Mouse (Mus musculus): ENCODE data around the gene Helz. TPM values are rescaled to one million over a fixed set of nuclear protein-coding genes. Genes with fewer than 3 reads are reported as not detected.
"Not testable (repeated sequence)": the region's sequence is repeated elsewhere in the genome, so short reads cannot be mapped to it uniquely, and the experiment has no call there.

Helz gene
- polyA plus RNA-seq, 1 experiment from 2014 or later, result 19.1 TPM

- Histone ChIP-seq H3K27me3 (no peaks in the 10 kb centered on the region), H3K4me2 (no peak overlapping the region), H3K4me3 (replicated peaks) (no peak overlapping the region), H3K9me3 (no peaks in the 10 kb centered on the region), H3K4me1 (replicated peaks) (no peaks in the 10 kb centered on the region), H3K9ac (replicated peaks) (no peak overlapping the region), H3K27ac (no peak overlapping the region), H3K36me3 (peaks cover 55% of the 10 kb centered on the region)
- 97% methylated on average over 5 of the region's 5 CpGs for WGBS
- ATAC-seq (ENCODE audit: insufficient number of reproducible peaks, insufficient read depth, low FRiP score, low TSS enrichment, low read depth), result no peak
Measured at GRCm38 (mm10) chr11:107559874-107560273, 12.1 kb downstream of the Helz start.

GRCm38 (mm10) chr11:107567431-107567830 lies 19.7 kb downstream of the Helz start:
- WGBS, result 92% methylated on average over 3 of the region's 3 CpGs
- no peak for ATAC-seq (ENCODE audit: insufficient number of reproducible peaks, insufficient read depth, low FRiP score, low TSS enrichment, low read depth)
- no peak overlapping the region for H3K4me2 ChIP-seq
- H3K27me3 ChIP-seq, result no peaks in the 10 kb centered on the region
- no peak overlapping the region for H3K9ac ChIP-seq (replicated peaks)
- H3K36me3 ChIP-seq, result peaks cover 56% of the 10 kb centered on the region
- H3K27ac ChIP-seq, result no peak overlapping the region
- no peaks in the 10 kb centered on the region for H3K9me3 ChIP-seq
- H3K4me3 ChIP-seq (replicated peaks), result no peak overlapping the region
- H3K4me1 ChIP-seq (replicated peaks), result no peaks in the 10 kb centered on the region

- H3K9ac ChIP-seq (replicated peaks), result no peak overlapping the region
- ATAC-seq (ENCODE audit: insufficient number of reproducible peaks, insufficient read depth, low FRiP score, low TSS enrichment, low read depth), result no peak
- H3K27ac ChIP-seq, result no peak overlapping the region
- H3K36me3 ChIP-seq, result peaks cover 59% of the 10 kb centered on the region
- H3K27me3 ChIP-seq, result no peaks in the 10 kb centered on the region
- WGBS, result 91% methylated on average over 6 of the region's 6 CpGs
- no peaks in the 10 kb centered on the region for H3K4me1 ChIP-seq (replicated peaks)
- no peaks in the 10 kb centered on the region for H3K9me3 ChIP-seq
- H3K4me3 ChIP-seq (replicated peaks), result no peak overlapping the region
- no peak overlapping the region for H3K4me2 ChIP-seq
Measured at GRCm38 (mm10) chr11:107568466-107568995, 20.8 kb downstream of the Helz start.

GRCm38 (mm10) chr11:107570891-107571290 lies 23.2 kb downstream of the Helz start:
- H3K27ac ChIP-seq; H3K9ac ChIP-seq (replicated peaks); H3K27me3 ChIP-seq; ATAC-seq (ENCODE audit: insufficient number of reproducible peaks, insufficient read depth, low FRiP score, low TSS enrichment, low read depth); H3K4me1 ChIP-seq (replicated peaks); H3K4me3 ChIP-seq (replicated peaks); H3K4me2 ChIP-seq; H3K9me3 ChIP-seq: not testable (repeated sequence)
- WGBS, result 79% methylated on average over 8 of the region's 8 CpGs
- H3K36me3 ChIP-seq, result peaks cover 69% of the 10 kb centered on the region

GRCm38 (mm10) chr11:107571318-107571717 lies 23.6 kb downstream of the Helz start:
- Histone ChIP-seq H3K4me3 (replicated peaks) (no peak overlapping the region), H3K27me3 (no peaks in the 10 kb centered on the region), H3K4me2 (no peak overlapping the region), H3K9me3 (no peaks in the 10 kb centered on the region), H3K27ac (no peak overlapping the region), H3K36me3 (peaks cover 69% of the 10 kb centered on the region), H3K4me1 (replicated peaks) (0 out of 2 replicates have a peak, but pooled peaks cover 3% of the 10 kb centered on the region), H3K9ac (replicated peaks) (no peak overlapping the region)
- 94% methylated on average over 2 of the region's 2 CpGs for WGBS
- no peak for ATAC-seq (ENCODE audit: insufficient number of reproducible peaks, insufficient read depth, low FRiP score, low TSS enrichment, low read depth)

GRCm38 (mm10) chr11:107572551-107572950 lies 24.8 kb downstream of the Helz start:
- H3K36me3 ChIP-seq, result peaks cover 69% of the 10 kb centered on the region

GRCm38 (mm10) chr11:107573061-107573692 lies 25.4 kb downstream of the Helz start:
- H3K4me2 ChIP-seq, result no peak overlapping the region
- H3K9ac ChIP-seq (replicated peaks), result no peak overlapping the region
- ATAC-seq (ENCODE audit: insufficient number of reproducible peaks, insufficient read depth, low FRiP score, low TSS enrichment, low read depth), result no peak
- H3K9me3 ChIP-seq, result no peaks in the 10 kb centered on the region
- 0 out of 2 replicates have a peak, but pooled peaks cover 3% of the 10 kb centered on the region for H3K4me1 ChIP-seq (replicated peaks)
- H3K27me3 ChIP-seq, result no peaks in the 10 kb centered on the region
- H3K36me3 ChIP-seq, result peaks cover 68% of the 10 kb centered on the region
- no peak overlapping the region for H3K27ac ChIP-seq
- H3K4me3 ChIP-seq (replicated peaks), result no peak overlapping the region
- 46% methylated on average over 11 of the region's 11 CpGs for WGBS

More at GRCm38 (mm10) chr11:107572551-107572950, 24.8 kb downstream of the Helz start:
- Histone ChIP-seq H3K4me3 (replicated peaks) (no peak overlapping the region), H3K27me3 (no peaks in the 10 kb centered on the region), H3K4me2 (no peak overlapping the region), H3K9me3 (no peaks in the 10 kb centered on the region), H3K27ac (no peak overlapping the region), H3K9ac (replicated peaks) (no peak overlapping the region), H3K4me1 (replicated peaks) (0 out of 2 replicates have a peak, but pooled peaks cover 3% of the 10 kb centered on the region)
- no peak for ATAC-seq (ENCODE audit: insufficient number of reproducible peaks, insufficient read depth, low FRiP score, low TSS enrichment, low read depth)
- 82% methylated on average over 3 of the region's 3 CpGs for WGBS

- Histone ChIP-seq H3K9me3 (no peaks in the 10 kb centered on the region), H3K4me2 (no peak overlapping the region), H3K9ac (replicated peaks) (no peak overlapping the region), H3K36me3 (peaks cover 68% of the 10 kb centered on the region), H3K4me3 (replicated peaks) (no peak overlapping the region), H3K27ac (no peak overlapping the region), H3K27me3 (no peaks in the 10 kb centered on the region), H3K4me1 (replicated peaks) (0 out of 2 replicates have a peak, but pooled peaks cover 3% of the 10 kb centered on the region)
- no peak for ATAC-seq (ENCODE audit: insufficient number of reproducible peaks, insufficient read depth, low FRiP score, low TSS enrichment, low read depth)
- WGBS, result 68% methylated on average over 6 of the region's 6 CpGs
Measured at GRCm38 (mm10) chr11:107573847-107574246, 26.1 kb downstream of the Helz start.

- H3K9me3 ChIP-seq, result no peaks in the 10 kb centered on the region
- H3K36me3 ChIP-seq, result peaks cover 69% of the 10 kb centered on the region
- WGBS, result 95% methylated on average over 20 of the region's 20 CpGs
Measured at GRCm38 (mm10) chr11:107574811-107575705, 27.3 kb downstream of the Helz start.

GRCm38 (mm10) chr11:107576186-107576585 lies 28.5 kb downstream of the Helz start:
- H3K36me3 ChIP-seq, result peaks cover 81% of the 10 kb centered on the region
- H3K9me3 ChIP-seq, result no peaks in the 10 kb centered on the region
- H3K4me2 ChIP-seq, result no peak overlapping the region
- no peak overlapping the region for H3K4me3 ChIP-seq (replicated peaks)
- no peak for ATAC-seq (ENCODE audit: insufficient number of reproducible peaks, insufficient read depth, low FRiP score, low TSS enrichment, low read depth)
- no peak overlapping the region for H3K9ac ChIP-seq (replicated peaks)
- H3K4me1 ChIP-seq (replicated peaks), result 0 out of 2 replicates have a peak, but pooled peaks cover 3% of the 10 kb centered on the region
- WGBS, result 89% methylated on average over 7 of the region's 7 CpGs
- H3K27ac ChIP-seq, result no peak overlapping the region
- H3K27me3 ChIP-seq, result no peaks in the 10 kb centered on the region

More at GRCm38 (mm10) chr11:107574811-107575705, 27.3 kb downstream of the Helz start:
- no peak overlapping the region for H3K9ac ChIP-seq (replicated peaks)
- no peak overlapping the region for H3K4me2 ChIP-seq
- H3K27ac ChIP-seq, result no peak overlapping the region
- no peak overlapping the region for H3K4me3 ChIP-seq (replicated peaks)
- no peaks in the 10 kb centered on the region for H3K27me3 ChIP-seq
- H3K4me1 ChIP-seq (replicated peaks), result 0 out of 2 replicates have a peak, but pooled peaks cover 3% of the 10 kb centered on the region
- no peak for ATAC-seq (ENCODE audit: insufficient number of reproducible peaks, insufficient read depth, low FRiP score, low TSS enrichment, low read depth)

- Histone ChIP-seq H3K36me3 (peaks cover 75% of the 10 kb centered on the region), H3K4me3 (replicated peaks) (no peak overlapping the region), H3K9me3 (no peaks in the 10 kb centered on the region), H3K27me3 (no peaks in the 10 kb centered on the region), H3K4me2 (no peak overlapping the region), H3K27ac (no peak overlapping the region), H3K4me1 (replicated peaks) (0 out of 2 replicates have a peak, but pooled peaks cover 3% of the 10 kb centered on the region), H3K9ac (replicated peaks) (no peak overlapping the region)
- 87% methylated on average over 8 of the region's 8 CpGs for WGBS
- ATAC-seq (ENCODE audit: insufficient number of reproducible peaks, insufficient read depth, low FRiP score, low TSS enrichment, low read depth), result no peak
Measured at GRCm38 (mm10) chr11:107577400-107577799, 29.7 kb downstream of the Helz start.

Measured in limb, embryonic 12.5 days (tissue).